Mouse (Mus musculus): ENCODE results near the gene S1pr5.
"Not testable (repeated sequence)": the region's sequence is repeated elsewhere in the genome, so short reads cannot be mapped to it uniquely, and the experiment has no call there.

DNA sequence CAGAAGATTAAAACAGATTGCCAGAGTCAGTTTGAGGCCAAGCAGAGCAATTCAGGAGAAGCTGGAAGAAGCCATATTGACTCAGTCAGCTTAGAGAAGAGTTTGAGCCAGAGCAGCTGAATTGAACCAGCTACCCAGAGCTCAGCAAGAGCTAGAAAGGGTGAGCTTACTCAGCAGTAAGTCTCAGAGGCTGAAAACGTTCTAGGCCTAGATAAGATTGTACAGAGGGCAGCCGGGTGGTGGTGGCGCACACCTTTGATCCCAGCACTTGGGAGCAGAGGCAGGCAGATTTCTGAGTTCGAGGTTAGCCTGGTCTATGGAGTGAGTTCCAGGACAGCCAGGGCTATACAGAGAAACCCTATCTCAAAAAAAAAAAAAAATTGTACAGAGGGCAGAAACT lies 8.1 kb upstream of the S1pr5 start:
- not testable (repeated sequence) for TF ChIP-seq CTCF, POLR2A (IDR thresholded peaks at IDR 0.05; ENCODE audit: insufficient read depth, low read depth, low read length)
